Mouse (Mus musculus): ENCODE data around the gene 1500011B03Rik. TPM values are rescaled to one million over a fixed set of nuclear protein-coding genes. Genes with fewer than 3 reads are reported as not detected.
"Not testable (repeated sequence)": the region's sequence is repeated elsewhere in the genome, so short reads cannot be mapped to it uniquely, and the experiment has no call there.

The 1500011B03Rik gene
- 150 and 157 TPM in 2 replicates for polyA plus RNA-seq (2014; fragmentation: Nextera tagmentation; extraction: Ambion mirVana)

GRCm38 (mm10) chr5:114822796-114823688, at the start of gene 1500011B03Rik:
1500011B03Rik (minus strand) TSS chr5:114823468.
- H3K27ac ChIP-seq (ENCODE audit: low read depth, low read length), result peak within 1 kb of the TSS; percentile 48; the same call in 1 of the 2 replicates
- H3K4me2 ChIP-seq, result peak within 1 kb of the TSS; percentile 54
- WGBS, result 8% methylated on average over 53 of the region's 53 CpGs
- ATAC-seq (ENCODE audit: low FRiP score), result peak; percentile 90
- H3K4me3 ChIP-seq (ENCODE audit: low read depth, low read length), result peak within 1 kb of the TSS; percentile 80
- no peaks in the 10 kb centered on the region for H3K27me3 ChIP-seq (ENCODE audit: control insufficient read depth, insufficient read depth, low read length)
- peaks cover 2% of the 10 kb centered on the region; the same call in 1 of the 2 replicates for H3K9me3 ChIP-seq (ENCODE audit: control insufficient read depth, low read length)
- H3K9ac ChIP-seq (ENCODE audit: low read length), result peak within 1 kb of the TSS; percentile 77
- peak; percentile 99 for DNase-seq (ENCODE audit: low spot score, missing footprints)
- H3K36me3 ChIP-seq (ENCODE audit: control insufficient read depth, insufficient read depth, low read length), result no peaks in the 10 kb centered on the region
- H3K4me1 ChIP-seq (ENCODE audit: control insufficient read depth, insufficient read depth, low read length), result no peaks in the 10 kb centered on the region

DNA sequence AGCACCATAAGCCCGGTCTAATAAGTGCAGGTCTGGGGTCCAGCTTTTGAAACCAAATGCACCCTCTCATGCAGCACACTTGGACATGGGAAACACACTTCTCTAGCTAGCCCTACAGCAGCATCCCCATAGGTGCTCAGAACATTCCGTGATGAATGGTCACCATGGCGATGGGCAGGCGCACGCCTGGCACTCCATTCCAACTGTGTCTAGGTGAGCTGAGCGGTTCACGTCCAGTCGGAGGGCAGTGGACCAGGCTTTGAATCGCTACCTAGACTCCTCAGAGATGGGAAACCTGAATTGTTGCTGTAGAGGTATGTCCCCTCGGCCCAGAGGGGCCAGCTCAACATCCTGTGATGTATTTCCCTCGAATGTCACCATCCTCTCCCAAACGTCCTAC, 42.0 kb upstream of the 1500011B03Rik start:
- no peaks in the 10 kb centered on the region for H3K36me3 ChIP-seq (ENCODE audit: control insufficient read depth, insufficient read depth, low read length)
- H3K27me3 ChIP-seq (ENCODE audit: control insufficient read depth, insufficient read depth, low read length), result no peaks in the 10 kb centered on the region
- H3K4me3 ChIP-seq (ENCODE audit: low read depth, low read length), result no peak overlapping the region
- H3K9me3 ChIP-seq (ENCODE audit: control insufficient read depth, low read length), result no peaks in the 10 kb centered on the region; the same call in 1 of the 2 replicates
- WGBS, result 91% methylated on average over 12 of the region's 12 CpGs
- ATAC-seq (ENCODE audit: low FRiP score) (no peak), DNase-seq (ENCODE audit: low spot score, missing footprints) (no peak)
- H3K4me2 ChIP-seq, result no peak overlapping the region
- H3K27ac ChIP-seq (ENCODE audit: low read depth, low read length), result no peak overlapping the region
- H3K9ac ChIP-seq (ENCODE audit: low read length), result no peak overlapping the region
- no peaks in the 10 kb centered on the region for H3K4me1 ChIP-seq (ENCODE audit: control insufficient read depth, insufficient read depth, low read length)

GRCm38 (mm10) chr5:114864813-114865212, 41.5 kb upstream of the 1500011B03Rik start:
- H3K9me3 ChIP-seq (ENCODE audit: control insufficient read depth, low read length), result no peaks in the 10 kb centered on the region; the same call in 1 of the 2 replicates
- no peaks in the 10 kb centered on the region for H3K4me1 ChIP-seq (ENCODE audit: control insufficient read depth, insufficient read depth, low read length)
- H3K4me2 ChIP-seq, result no peak overlapping the region
- no peak overlapping the region for H3K4me3 ChIP-seq (ENCODE audit: low read depth, low read length)
- DNase-seq (ENCODE audit: low spot score, missing footprints) (no peak), ATAC-seq (ENCODE audit: low FRiP score) (no peak)
- no peak overlapping the region for H3K27ac ChIP-seq (ENCODE audit: low read depth, low read length)
- H3K27me3 ChIP-seq (ENCODE audit: control insufficient read depth, insufficient read depth, low read length), result no peaks in the 10 kb centered on the region
- no peaks in the 10 kb centered on the region for H3K36me3 ChIP-seq (ENCODE audit: control insufficient read depth, insufficient read depth, low read length)
- 76% methylated on average over 7 of the region's 7 CpGs for WGBS
- no peak overlapping the region for H3K9ac ChIP-seq (ENCODE audit: low read length)

- Histone ChIP-seq H3K36me3 (ENCODE audit: control insufficient read depth, insufficient read depth, low read length) (no peaks in the 10 kb centered on the region), H3K4me1 (ENCODE audit: control insufficient read depth, insufficient read depth, low read length) (no peaks in the 10 kb centered on the region), H3K9ac (ENCODE audit: low read length) (no peak overlapping the region), H3K9me3 (ENCODE audit: control insufficient read depth, low read length) (no peaks in the 10 kb centered on the region), H3K27ac (ENCODE audit: low read depth, low read length) (no peak overlapping the region), H3K4me2 (no peak overlapping the region), H3K4me3 (ENCODE audit: low read depth, low read length) (no peak overlapping the region), H3K27me3 (ENCODE audit: control insufficient read depth, insufficient read depth, low read length) (no peaks in the 10 kb centered on the region; the same call in 1 of the 2 replicates)
- DNase-seq (ENCODE audit: low spot score, missing footprints), result no peak
- ATAC-seq (ENCODE audit: low FRiP score), result no peak
- WGBS, result 86% methylated on average over 6 of the region's 6 CpGs
Observed at GRCm38 (mm10) chr5:114861730-114862129, 38.5 kb upstream of the 1500011B03Rik start.

DNA sequence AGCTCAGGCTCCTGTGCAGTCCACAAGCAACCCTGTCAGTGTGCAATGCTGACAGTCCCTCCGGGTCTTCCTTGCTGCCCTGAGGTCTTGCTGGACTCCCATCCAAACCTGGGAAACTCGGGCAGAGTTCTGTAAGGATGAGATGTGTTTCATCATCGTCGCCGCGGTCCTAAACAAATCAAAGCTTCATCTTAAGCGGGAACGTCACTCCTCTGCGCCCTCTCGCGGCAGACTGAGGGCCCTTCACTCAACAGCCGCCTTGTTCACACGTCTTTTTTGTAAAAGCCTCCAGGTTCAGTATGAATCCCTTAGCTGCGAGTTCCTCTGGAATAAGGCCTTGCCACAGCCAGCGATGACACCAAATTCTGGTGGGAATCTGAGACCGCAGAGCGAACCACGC, 36.0 kb upstream of the 1500011B03Rik start:
- peak; percentile 98 for DNase-seq (ENCODE audit: low spot score, missing footprints)
- Histone ChIP-seq H3K27ac (ENCODE audit: low read depth, low read length) (no peak overlapping the region), H3K9ac (ENCODE audit: low read length) (peak overlapping the region; percentile 55), H3K27me3 (ENCODE audit: control insufficient read depth, insufficient read depth, low read length) (no peaks in the 10 kb centered on the region; the same call in 1 of the 2 replicates), H3K9me3 (ENCODE audit: control insufficient read depth, low read length) (no peaks in the 10 kb centered on the region), H3K4me2 (peak overlapping the region; percentile 49), H3K4me3 (ENCODE audit: low read depth, low read length) (peak overlapping the region; percentile 20), H3K36me3 (ENCODE audit: control insufficient read depth, insufficient read depth, low read length) (no peaks in the 10 kb centered on the region), H3K4me1 (ENCODE audit: control insufficient read depth, insufficient read depth, low read length) (no peaks in the 10 kb centered on the region)
- peak; percentile 27; the same call in 1 of the 2 replicates for ATAC-seq (ENCODE audit: low FRiP score)
- WGBS, result 6% methylated on average over 18 of the region's 18 CpGs

- Histone ChIP-seq H3K4me2 (peak within 1 kb of the TSS; percentile 49), H3K9me3 (ENCODE audit: control insufficient read depth, low read length) (no peaks in the 10 kb centered on the region), H3K27me3 (ENCODE audit: control insufficient read depth, insufficient read depth, low read length) (no peaks in the 10 kb centered on the region; the same call in 1 of the 2 replicates), H3K36me3 (ENCODE audit: control insufficient read depth, insufficient read depth, low read length) (no peaks in the 10 kb centered on the region), H3K27ac (ENCODE audit: low read depth, low read length) (no peak within 1 kb of the TSS), H3K4me1 (ENCODE audit: control insufficient read depth, insufficient read depth, low read length) (no peaks in the 10 kb centered on the region), H3K9ac (ENCODE audit: low read length) (peak within 1 kb of the TSS; percentile 55), H3K4me3 (ENCODE audit: low read depth, low read length) (peak within 1 kb of the TSS; percentile 20)
- WGBS, result 84% methylated on average over 12 of the region's 12 CpGs
- no peak for DNase-seq (ENCODE audit: low spot score, missing footprints)
- ATAC-seq (ENCODE audit: low FRiP score), result no peak
Observed at GRCm38 (mm10) chr5:114858582-114858981, 35.3 kb upstream of the 1500011B03Rik start, which contains the start of gene Gm9936. Gm9936 (minus strand) TSS chr5:114858682.

GRCm38 (mm10) chr5:114853364-114853763, 30.1 kb upstream of the 1500011B03Rik start, which contains the start of gene 4930519G04Rik:
4930519G04Rik (plus strand) TSS chr5:114853664.
- not testable (repeated sequence) for H3K9ac ChIP-seq (ENCODE audit: low read length); ATAC-seq (ENCODE audit: low FRiP score)

GRCm38 (mm10) chr5:114851565-114852236, 28.4 kb upstream of the 1500011B03Rik start:
- H3K27ac ChIP-seq (ENCODE audit: low read depth, low read length), result no peak overlapping the region
- H3K4me1 ChIP-seq (ENCODE audit: control insufficient read depth, insufficient read depth, low read length), result no peaks in the 10 kb centered on the region
- WGBS, result 83% methylated on average over 20 of the region's 20 CpGs
- H3K36me3 ChIP-seq (ENCODE audit: control insufficient read depth, insufficient read depth, low read length), result no peaks in the 10 kb centered on the region
- H3K27me3 ChIP-seq (ENCODE audit: control insufficient read depth, insufficient read depth, low read length), result no peaks in the 10 kb centered on the region
- no peak for ATAC-seq (ENCODE audit: low FRiP score)
- H3K4me3 ChIP-seq (ENCODE audit: low read depth, low read length), result no peak overlapping the region
- no peaks in the 10 kb centered on the region for H3K9me3 ChIP-seq (ENCODE audit: control insufficient read depth, low read length)
- H3K9ac ChIP-seq (ENCODE audit: low read length), result no peak overlapping the region
- no peak overlapping the region for H3K4me2 ChIP-seq
- DNase-seq (ENCODE audit: low spot score, missing footprints), result no peak

More at GRCm38 (mm10) chr5:114853364-114853763, 30.1 kb upstream of the 1500011B03Rik start, which contains the start of gene 4930519G04Rik:
- WGBS, result 76% methylated on average over 3 of the region's 5 CpGs
- DNase-seq (ENCODE audit: low spot score, missing footprints); H3K36me3 ChIP-seq (ENCODE audit: control insufficient read depth, insufficient read depth, low read length); H3K27ac ChIP-seq (ENCODE audit: low read depth, low read length); H3K4me2 ChIP-seq; H3K27me3 ChIP-seq (ENCODE audit: control insufficient read depth, insufficient read depth, low read length); H3K4me3 ChIP-seq (ENCODE audit: low read depth, low read length); H3K4me1 ChIP-seq (ENCODE audit: control insufficient read depth, insufficient read depth, low read length); H3K9me3 ChIP-seq (ENCODE audit: control insufficient read depth, low read length): not testable (repeated sequence)

Data from midbrain, embryonic 11.5 days (tissue).